Mouse (Mus musculus) brain, embryonic 14.5 days (tissue): ENCODE results near the gene Chad. TPM values are rescaled to one million over a fixed set of nuclear protein-coding genes. Genes with fewer than 3 reads are reported as not detected.

Source experiments
- DNase-seq: peaks from one replicate; pipeline ENCODE4 v3.0.0-alpha.2; 2011; ENCODE audit warnings: low read depth
- CTCF ChIP-seq: fragments of 200-500 bp; IDR thresholded peaks from 2 replicates; pipeline ENCODE4 v1.5.1; 2012; ENCODE audit warnings: inconsistent platforms, mild to moderate bottlenecking, moderate library complexity, borderline replicate concordance; ENCODE audit not compliant: insufficient read depth, insufficient read length; ENCODE audit errors: extremely low read depth
- POLR2A ChIP-seq: fragments of 200-500 bp; IDR thresholded peaks from 2 replicates; pipeline ENCODE4 v1.6.1; 2012; ENCODE audit warnings: mild to moderate bottlenecking, inconsistent platforms, borderline replicate concordance; ENCODE audit not compliant: poor library complexity, insufficient read depth, insufficient read length, severe bottlenecking; ENCODE audit errors: extremely low read depth
- polyA plus RNA-seq: library from polyadenylated mRNA; depleted of rRNA; stranded (reverse); fragments of >200 nt; gene quantifications from 2 replicates; pipeline ENCODE4 v1.2.3, GENCODE M21; 2012

Gene Chad
- polyA plus RNA-seq, 1 experiment = 0.44 TPM

DNA sequence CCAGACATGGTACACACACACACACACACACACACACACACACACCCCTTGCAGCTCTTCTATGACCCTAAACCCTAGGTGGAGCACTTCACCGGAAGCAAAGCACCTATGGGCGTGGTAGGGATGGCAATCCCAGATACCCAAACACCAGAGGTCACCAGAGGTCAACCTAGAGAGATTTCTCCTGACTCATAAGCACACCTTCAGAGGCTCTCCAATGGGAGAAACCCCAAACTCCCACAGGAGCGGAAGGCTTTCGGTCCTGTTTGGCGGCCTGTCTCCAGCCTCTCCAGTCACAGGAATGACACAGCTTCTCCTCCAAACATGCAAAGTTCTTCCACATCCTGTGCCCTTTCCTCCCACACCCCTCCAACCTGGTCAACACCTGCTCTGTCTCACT is 18.5 kb upstream of the Chad start:
- DNase-seq = no peak
- TF ChIP-seq CTCF (no peak), POLR2A (no peak)

DNA sequence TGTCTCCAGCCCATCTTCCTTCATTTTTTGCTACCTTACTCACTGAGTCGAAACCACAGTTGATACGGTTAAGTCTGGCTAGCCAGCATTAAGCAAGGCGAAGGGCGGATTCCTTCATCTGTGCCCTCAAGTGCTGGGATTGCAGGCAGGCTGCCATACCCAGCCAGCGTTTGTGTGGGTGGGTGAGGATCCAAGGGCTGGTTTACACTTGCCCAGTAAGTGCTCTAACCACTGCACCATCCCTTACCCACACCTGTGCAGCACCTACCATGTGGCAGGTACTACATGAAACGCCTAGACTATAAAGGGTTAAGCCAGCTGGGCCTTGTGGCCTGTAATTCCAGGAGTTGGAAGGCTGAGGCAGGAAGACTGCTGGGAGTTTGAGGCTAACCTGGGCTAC is 17.6 kb upstream of the Chad start:
- TF ChIP-seq CTCF = no peak
- TF ChIP-seq POLR2A = no peak
- DNase-seq = no peak

DNA sequence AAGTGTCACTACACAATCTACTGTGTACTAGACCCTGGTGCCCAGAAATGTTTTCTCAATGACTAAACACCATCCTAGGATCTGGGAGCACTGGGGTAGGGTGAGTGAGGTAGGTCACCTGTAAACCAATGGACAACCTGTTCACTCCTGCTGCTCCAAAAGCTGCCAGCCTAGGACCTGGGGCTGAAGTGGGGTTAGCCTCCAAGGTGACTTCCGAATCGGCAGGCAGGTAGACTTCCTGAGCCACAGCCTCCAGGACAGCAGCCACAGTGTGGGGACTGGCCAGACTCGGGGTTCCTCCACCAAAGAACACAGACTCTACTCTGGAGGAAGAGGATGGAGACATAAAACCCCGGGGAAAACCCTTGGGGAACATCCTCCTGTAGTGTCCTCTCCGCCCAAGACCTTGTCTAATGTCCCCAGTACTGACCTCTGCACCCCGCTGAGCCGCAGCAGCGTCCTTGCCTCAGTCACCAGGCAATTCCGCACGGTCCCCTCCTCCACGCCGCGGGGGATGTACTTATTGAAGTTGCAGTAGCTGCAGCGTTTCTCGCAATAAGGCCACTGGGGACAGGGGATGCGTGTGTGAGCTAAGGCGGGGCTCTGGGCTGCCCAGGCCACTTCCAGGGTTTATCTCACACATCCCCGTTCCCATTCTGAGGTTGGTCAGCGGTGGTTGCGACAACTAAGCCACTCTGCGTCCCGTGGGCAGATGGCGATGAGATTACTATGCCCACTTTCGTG is 16.6 kb upstream of the Chad start:
- DNase-seq = peak; percentile 56
- TF ChIP-seq POLR2A (no peak), CTCF (no peak)

DNA sequence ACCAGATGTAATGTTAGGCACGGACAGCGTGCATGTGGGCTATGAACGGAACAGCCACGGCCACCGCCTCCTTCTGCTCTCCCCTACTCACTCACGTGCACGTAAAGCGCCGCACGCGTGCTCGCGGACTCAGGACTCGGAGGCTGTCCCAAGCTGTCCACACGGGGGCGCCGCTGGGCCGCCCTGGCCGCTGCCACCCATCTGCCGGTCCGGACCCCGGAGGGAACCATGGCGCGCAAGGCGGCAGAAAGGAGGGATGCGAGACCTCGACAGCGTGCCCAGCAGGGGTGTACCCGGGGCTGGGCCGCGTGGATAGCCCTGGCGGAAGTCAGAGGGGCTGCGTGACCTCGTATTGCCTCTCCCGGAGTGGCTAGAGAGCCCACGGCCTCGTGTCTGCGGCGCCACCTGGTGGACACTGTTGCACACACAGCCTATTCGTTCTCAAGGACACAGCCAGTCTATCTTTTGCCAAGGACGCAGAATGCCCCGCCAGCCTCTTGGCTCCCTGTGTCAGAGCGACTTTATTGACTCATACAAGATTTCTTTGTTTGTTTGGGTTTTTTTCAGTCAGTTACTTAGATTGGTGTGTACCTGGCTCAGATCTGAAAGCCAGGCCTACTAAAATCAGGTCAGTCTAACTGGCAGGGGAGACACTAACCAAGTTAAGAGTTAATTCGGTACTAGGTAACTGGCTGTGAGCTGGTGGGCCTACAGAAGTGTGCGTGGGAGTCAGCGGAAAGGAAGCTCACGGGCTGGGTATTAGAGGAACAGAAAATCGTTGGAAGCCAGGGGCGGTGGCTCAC is 15.8 kb upstream of the Chad start, which contains the start of gene Rsad1:
TSS of gene Rsad1 (minus strand) at position 368 of the 803 bp plus-strand sequence.
- DNase-seq = peak; percentile 96
- TF ChIP-seq POLR2A = peak; percentile 10; the same call in 1 of the 2 replicates
- TF ChIP-seq CTCF = peak; percentile 79

DNA sequence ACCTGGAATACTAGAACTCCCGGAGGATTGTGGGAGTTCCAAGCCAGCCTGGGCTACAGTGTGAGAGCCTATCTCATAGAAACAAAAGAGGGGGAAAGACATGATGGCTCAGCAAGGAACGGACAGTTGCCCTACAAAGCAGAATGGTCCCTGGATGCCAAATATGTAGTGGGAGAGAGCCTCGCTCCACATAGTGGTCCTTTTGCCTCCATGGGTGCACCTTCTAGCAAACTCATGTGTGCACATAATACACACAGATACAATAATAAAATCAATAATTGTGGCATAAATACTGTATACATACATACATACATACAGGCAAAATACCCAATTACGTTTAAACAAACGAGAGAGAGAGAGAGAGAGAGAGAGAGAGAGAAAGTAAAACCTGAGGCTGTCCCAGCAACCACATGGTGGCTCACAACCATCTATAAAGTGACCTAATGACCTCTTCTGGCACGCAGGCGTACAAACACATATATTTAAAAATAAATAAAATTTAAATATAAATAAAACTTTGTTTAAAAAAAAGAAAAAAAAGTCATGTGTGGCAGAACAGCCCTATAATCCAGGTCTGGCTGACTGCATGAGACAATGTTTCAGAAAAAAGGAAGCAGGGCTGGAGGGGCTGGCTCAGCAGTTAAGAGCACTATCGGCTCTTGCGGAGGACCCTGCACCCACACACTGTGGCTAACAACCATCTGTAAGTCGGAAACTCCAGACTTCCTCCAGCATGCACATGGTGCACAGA is 15.0 kb upstream of the Chad start:
- DNase-seq = no peak
- no peak for TF ChIP-seq POLR2A
- no peak for TF ChIP-seq CTCF

DNA sequence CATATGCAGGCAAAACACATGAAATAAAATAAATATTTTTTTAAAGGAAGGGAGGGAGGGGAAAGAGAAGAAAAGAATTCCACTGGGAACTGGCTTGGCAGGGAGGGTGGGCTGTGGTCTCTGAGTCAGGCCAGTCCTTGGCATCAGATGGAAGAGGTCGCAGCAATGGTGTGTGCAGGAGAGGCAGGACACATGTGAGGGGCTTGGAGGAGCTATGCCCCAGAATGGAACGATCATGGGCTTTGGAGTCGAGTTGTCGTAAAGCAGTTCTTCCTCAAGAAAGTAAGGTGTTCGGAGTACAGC is 14.5 kb upstream of the Chad start:
- TF ChIP-seq POLR2A (no peak), CTCF (no peak)
- DNase-seq = no peak

DNA sequence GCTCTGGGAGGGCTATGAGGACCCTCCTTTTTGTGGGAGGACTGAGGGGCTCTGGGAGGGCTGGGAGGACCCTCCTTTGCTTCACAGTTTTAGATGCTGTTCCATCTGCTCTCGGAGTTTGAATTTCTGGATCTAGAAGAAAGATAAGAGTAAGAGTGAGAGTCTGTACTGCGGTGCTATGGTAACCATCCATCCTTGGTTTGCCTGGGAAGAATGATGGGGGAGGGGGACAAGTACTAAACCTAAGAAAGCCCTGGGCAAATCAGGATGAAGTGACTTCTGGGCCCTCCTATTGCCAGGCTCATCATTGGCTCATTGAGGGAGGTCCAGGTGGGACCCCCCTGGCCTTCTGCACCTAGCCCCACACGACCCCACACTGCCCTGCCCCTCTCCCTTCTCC is 6.6 kb upstream of the Chad start:
- peak; percentile 18 for DNase-seq
- no peak for TF ChIP-seq POLR2A
- TF ChIP-seq CTCF = no peak

DNA sequence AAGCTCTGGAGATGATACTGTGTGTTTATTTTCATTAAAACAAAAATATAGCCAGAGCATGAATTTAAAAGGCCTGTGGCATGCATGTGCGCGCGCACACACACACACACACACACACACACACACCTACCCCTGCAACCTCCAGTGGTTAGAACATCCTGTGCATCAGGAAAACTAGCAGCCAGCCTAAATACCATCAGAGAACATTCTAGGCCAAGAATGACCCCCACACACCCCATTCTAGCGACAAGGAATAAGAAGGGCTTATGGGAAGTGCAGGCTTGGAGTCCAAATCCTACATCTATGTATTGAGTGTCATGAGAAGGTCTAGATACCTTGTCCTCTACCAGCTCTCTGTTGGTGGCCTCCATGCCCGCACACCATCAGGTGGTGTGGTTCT is 1.5 kb upstream of the Chad start:
- DNase-seq = no peak
- TF ChIP-seq POLR2A (no peak), CTCF (no peak)

DNA sequence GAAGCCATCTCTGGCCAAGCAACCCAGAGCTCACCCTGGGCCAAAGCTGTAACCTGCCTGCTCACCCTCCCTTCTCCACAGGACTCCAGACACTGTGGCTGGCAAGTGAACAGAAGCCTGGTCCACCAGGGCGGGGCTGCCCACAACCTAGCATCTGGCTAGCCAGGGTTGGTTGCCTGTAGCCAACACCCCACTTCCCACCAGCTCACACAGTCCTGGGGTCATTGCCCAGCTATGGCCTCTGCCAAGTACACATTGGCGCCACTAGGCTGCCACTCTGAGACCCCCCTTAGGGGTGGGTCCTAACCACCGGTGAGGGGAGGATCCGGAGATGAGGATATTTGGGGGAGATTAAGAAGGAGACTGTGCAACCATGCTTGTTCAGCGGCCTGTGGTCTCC is 1.0 kb upstream of the Chad start:
- no peak for DNase-seq
- TF ChIP-seq CTCF = no peak
- TF ChIP-seq POLR2A = no peak

DNA sequence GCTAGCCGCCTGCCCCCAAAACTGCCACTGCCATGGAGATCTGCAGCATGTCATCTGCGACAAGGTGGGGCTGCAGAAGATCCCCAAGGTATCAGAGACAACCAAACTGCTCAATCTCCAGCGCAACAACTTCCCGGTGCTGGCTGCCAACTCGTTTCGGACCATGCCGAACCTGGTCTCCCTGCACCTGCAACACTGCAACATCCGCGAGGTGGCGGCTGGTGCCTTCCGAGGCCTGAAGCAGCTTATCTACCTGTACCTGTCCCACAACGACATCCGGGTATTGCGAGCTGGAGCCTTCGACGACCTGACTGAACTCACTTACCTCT is 268 bp downstream of the Chad start:
- DNase-seq = peak; percentile 23
- TF ChIP-seq CTCF (no peak), POLR2A (no peak)

DNA sequence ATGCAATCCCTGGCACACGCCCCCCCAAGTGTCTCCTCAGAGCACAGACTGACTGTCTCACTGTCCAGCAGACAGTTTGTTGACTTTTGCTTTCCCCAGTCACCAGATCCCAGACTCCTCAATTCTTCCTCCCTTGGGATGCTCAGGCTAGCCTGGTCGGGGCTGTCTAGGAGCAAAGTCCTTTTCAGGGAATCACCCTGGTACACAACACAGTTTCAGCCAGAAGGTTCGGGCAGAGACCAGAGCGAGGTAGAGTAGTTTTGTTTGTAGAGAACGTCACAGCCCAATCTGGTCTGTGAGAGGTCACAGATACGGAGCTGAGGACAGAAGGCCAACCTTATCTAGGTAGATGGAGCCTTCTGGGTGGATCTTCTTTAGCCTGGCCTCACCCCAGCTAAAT is 1.7 kb downstream of the Chad start:
- DNase-seq = no peak
- TF ChIP-seq CTCF = no peak
- no peak for TF ChIP-seq POLR2A

DNA sequence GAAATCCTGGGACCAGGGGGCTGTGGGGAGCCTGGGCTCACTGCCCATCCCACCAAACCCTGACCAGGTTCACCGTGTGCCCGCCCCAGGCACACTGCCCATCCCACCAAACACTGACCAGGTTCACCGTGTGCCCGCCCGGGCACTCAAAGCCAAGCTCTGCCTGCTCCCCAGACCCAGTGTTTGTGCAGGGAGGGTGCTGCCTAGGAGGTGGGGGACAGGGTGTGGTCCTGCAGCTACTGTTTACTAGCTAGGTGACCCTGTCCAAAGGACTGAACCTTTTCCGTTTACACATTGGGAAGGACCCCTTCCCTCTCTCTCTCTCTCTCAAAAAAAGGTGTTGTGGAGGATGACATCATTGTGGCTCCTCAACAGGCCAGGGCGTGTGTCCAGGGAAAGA is 2.5 kb downstream of the Chad start:
- DNase-seq = no peak
- TF ChIP-seq CTCF = no peak
- TF ChIP-seq POLR2A = no peak

DNA sequence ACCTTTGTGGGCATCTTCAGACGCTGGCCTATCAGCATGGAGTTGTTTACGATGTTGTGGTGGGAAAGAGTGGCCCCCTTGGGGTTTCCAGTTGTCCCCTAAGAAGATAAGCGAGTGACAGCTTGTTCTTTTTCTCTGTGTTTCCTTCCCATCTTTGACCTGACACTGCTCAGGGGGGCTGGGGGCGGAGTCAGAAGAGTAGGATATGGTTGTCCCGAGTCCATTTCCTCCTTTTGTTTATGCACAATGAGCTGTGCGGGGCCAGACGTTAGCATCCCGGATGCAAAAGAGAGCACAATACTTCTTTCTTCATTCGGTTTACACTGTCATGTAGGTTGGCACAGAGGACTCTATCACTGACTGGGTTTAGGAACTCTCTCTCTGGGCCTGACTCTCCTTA is 5.8 kb downstream of the Chad start:
- TF ChIP-seq POLR2A = no peak
- TF ChIP-seq CTCF = no peak
- DNase-seq = no peak
